Mouse (Mus musculus): Measurements from ENCODE around the gene Sgf29. TPM values are rescaled to one million over a fixed set of nuclear protein-coding genes. Genes with fewer than 3 reads are reported as not detected.

Gene Sgf29
- total RNA-seq, 2 experiments from 2014 or later: 39.6 to 50.1 TPM

DNA sequence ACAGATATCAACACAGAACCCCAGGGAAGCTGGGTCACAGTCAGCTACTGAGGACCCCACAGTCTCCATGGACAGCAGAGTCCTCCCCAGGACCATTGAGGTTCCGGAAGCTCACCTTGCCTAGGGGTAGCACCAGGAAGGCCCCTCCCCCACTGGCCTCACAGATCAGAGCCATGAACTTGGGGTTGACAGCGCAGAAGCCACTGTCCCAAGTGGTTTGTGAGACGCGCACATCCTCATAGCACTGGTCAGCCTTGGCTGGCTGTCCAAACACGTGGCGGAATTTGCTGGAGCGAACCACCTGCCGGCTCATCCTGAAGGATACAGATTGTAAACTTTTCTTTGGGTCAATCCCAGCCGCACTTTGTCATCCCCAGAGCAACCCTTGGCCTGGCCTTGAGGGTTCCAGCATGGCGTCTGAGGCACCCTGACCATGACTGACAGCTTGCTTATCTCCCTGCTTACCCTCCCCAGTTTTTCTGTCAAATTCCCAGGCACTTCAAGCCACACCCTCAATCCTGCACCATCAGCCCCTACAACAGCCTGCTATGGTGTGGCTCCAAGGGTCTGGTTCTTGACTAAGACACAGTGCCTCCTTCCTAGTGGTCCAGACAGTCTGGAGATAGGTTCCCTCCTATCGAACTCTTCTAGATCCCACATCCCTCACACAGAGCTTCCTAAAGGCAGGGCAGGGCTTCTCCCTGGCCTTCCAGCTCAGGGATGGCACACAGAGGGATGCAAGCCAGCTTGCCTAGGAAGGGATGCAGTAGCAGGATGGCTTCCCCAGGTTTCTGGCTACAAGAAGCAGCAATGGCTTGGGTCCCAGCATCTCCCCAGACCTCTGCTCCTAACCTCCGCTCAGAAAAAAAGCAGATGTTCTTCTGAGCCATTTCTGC lies 54.0 kb downstream of the Sgf29 start:
- no peak for DNase-seq (ENCODE audit: low spot score in 2 of 2)

DNA sequence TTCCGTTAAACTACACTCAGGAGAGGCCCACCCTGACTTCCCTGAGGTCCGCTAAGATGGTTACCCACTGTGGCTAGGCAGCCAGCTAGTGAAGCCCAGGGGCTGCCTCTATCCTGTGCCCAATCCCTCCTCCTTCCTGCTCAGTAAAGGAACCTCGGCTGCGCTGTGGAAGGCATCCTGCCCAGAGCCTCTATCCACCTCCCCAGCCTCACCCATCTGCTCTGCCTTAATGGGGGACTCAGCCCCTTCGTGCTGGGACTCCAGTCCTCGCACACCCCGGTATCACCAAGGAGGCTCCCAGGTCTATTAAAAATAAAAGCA lies 54.6 kb downstream of the Sgf29 start:
- DNase-seq (ENCODE audit: low spot score in 2 of 2): no peak

- peak; percentile 48 to 68 for DNase-seq (ENCODE audit: low spot score in 2 of 2)
Measured at GRCm38 (mm10) chr7:126704121-126704980, 55.2 kb downstream of the Sgf29 start.

DNA sequence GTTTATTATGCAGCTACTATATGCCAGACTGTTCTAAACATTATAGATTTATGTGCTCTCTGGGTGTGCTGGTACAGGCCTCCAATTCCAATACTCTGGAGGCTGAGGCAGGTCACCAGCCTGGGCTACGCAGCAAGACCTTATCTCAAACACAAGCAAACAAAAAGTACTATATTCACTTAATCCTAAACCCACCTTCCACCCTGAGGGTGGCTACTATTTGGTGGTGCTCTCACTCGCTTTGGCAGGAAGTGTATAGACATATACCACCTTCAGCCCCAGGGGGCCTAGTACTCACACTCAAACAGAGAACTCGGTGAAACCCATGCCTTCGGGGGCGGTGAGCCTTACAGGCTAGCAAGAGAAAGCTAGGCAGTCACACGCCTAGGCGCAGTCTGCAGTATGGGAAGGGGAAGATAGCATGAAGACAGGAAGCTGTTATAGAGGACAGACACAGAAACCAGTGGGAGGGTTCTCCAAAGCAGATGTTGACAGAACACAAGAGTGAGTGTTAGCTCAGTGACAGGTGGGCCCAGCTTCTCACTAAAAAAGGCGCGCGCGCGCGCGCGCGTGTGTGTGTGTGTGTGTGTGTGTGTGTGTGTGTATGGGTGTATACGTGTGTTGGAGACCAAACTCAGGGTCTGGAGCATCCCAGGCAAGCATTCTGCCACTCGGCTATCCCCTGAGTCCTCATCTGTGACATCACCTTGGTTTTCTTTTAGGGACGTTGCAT lies 58.5 kb downstream of the Sgf29 start, which contains the start of gene Coro1a:
Coro1a (minus strand) TSS at position 346 of the 733 bp plus-strand sequence.
- DNase-seq (ENCODE audit: low spot score in 2 of 2): no peak

GRCm38 (mm10) chr7:126708175-126708952 lies 59.3 kb downstream of the Sgf29 start:
- no peak for DNase-seq (ENCODE audit: low spot score in 2 of 2)

DNA sequence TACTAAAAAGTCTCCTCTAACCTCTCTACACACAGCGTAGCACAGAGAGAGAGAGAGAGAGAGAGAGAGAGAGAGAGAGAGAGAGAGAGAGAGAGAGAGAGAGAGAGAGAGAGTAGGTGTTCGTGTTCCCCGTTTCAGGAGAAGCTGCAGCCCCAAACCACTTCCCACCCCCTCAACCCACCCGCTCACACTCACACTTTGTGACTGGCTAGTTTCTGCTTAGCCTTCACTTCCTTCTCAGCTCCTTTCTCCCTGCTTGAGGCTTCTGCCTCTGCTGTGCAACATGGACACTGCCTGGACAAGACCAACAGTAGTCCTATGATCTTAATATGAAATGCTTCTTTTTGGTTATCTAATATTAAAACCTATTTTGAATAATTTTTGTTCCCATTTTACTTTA lies 61.2 kb downstream of the Sgf29 start:
- no peak for DNase-seq (ENCODE audit: low spot score in 2 of 2)

DNA sequence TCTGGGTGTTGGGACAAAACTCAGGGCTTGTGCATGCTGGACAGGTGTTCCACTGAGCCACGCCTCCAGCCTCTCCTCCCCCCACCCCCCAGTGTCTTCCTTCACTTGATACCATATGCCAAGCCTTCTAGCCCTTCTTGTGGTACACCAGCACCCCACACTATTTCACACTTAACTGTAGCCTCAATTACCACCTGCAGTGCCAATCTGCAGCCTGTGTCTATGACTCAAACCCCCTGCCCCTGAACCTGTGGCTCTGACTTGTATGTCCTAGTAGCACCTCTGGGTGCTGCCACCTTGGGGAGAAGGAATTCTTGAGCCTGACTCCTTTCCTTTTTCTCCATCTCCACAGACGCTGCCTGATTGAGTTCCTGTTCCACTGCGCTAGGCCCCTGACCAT lies 62.8 kb downstream of the Sgf29 start:
- DNase-seq (ENCODE audit: low spot score in 2 of 2): no peak

DNA sequence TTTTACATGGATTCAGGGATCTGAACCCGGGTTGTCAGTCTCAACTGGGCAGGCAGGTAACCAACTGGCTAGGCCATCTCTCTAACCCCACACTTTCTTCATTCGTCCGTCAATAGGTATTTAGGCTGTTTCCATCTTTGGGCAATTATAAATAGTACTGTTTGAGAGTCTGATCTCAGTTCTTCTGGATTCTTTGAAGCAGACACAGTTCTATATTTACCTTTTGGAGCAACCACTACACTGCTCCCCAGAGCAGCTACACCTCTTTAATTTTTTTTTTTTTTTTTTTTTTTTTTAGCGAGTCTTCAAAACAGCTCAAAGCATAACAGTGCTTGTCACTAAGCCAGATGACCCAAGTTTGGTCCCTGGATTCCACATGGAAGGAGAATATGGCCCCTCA lies 66.6 kb downstream of the Sgf29 start:
- DNase-seq (ENCODE audit: low spot score in 2 of 2): no peak

DNA sequence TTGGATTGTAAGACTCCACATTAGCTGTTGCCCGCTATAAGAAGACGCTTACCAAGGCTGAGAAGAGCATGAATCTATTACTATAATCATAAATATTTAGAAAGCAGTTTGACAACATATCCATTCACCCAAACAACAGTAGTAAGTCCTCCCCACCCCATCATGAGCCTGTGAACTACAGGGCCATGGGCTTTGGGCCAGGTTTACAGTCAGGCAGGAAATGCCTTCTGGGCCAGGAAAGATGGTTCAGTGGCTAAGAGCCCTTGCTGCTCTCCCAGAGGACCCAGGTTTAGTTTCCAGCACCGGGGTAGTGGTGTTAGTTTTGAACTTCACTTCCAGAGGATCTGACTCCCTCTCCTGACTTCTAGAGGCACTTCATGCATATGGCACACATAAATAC lies 68.5 kb downstream of the Sgf29 start:
- DNase-seq (ENCODE audit: low spot score in 2 of 2): no peak

GRCm38 (mm10) chr7:126718787-126719337 lies 69.8 kb downstream of the Sgf29 start:
- DNase-seq (ENCODE audit: low spot score in 2 of 2): no peak

DNA sequence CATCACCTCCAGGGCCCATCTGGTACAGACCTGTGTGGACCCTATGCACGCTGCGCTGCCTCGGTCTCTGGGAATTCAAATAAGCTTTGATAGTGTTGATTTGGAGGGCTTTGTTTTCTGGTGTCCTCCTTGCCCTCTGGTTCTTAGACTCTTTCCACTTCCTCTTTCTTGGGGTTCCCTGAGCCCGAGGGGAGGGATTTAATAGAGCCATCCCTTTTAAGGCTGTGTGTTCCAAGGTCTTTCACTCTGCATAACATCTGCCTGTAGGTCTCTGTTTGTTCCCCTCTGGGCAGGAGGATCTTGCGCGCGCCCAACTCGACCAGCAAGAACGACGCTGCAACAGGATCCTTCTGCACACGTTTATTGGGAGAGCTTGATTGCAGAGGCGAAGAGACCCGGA lies 72.5 kb downstream of the Sgf29 start:
- DNase-seq (ENCODE audit: low spot score in 2 of 2): no peak

Other genes starting within 250 kb of the Sgf29 start
- under 1 TPM; 0.19 to 0.50 TPM for gene Cd19, start 234.4 kb upstream of the Sgf29 start, total RNA-seq (2021)
- gene Rabep2, start 220.6 kb upstream of the Sgf29 start, total RNA-seq (2021): 10 to 100 TPM; 42.2 to 43.2 TPM
- gene Atp2a1, start 186.2 kb upstream of the Sgf29 start, total RNA-seq (2021): 10 to 100 TPM in 1 of 2 experiments, not detected in 1; 10.0 TPM
- gene Sh2b1, start 173.9 kb upstream of the Sgf29 start, total RNA-seq (2021): 10 to 100 TPM; 56.2 to 60.8 TPM
- gene Tufm, start 161.9 kb upstream of the Sgf29 start, total RNA-seq (2021): 100 to 1,000 TPM; 221 to 235 TPM
- gene Atxn2l, start 145.9 kb upstream of the Sgf29 start, total RNA-seq (2021): 100 to 1,000 TPM in 1 of 2 experiments, 10 to 100 TPM in 1; 99.5 to 111 TPM
- gene Eif3c, start 82.9 kb upstream of the Sgf29 start, total RNA-seq (2021): 100 to 1,000 TPM; 199 to 243 TPM
- gene Apobr, start 64.4 kb upstream of the Sgf29 start, total RNA-seq (2021): 1 to 10 TPM; 2.4 to 3.2 TPM
- 10 to 100 TPM; 34.6 to 35.8 TPM for gene Cln3, start 63.5 kb upstream of the Sgf29 start, total RNA-seq (2021)
- under 1 TPM in 1 of 2 experiments, not detected in 1; 0.38 TPM for gene Il27, start 54.4 kb upstream of the Sgf29 start, total RNA-seq (2021)
- 10 to 100 TPM; 13.6 to 26.7 TPM for gene Nupr1, start 18.4 kb upstream of the Sgf29 start, total RNA-seq (2021)
- 10 to 100 TPM; 48.0 to 52.5 TPM for gene Sult1a1, start 27.1 kb downstream of the Sgf29 start, total RNA-seq (2021)
- gene Bola2, start 46.1 kb downstream of the Sgf29 start, total RNA-seq (2021): 100 to 1,000 TPM in 1 of 2 experiments, 10 to 100 TPM in 1; 98.7 to 105 TPM
- gene Slx1b, start 46.5 kb downstream of the Sgf29 start, total RNA-seq (2021): 10 to 100 TPM in 1 of 2 experiments, 1 to 10 TPM in 1; 9.9 to 11.1 TPM
- gene Coro1a, start 58.5 kb downstream of the Sgf29 start, total RNA-seq (2021): 10 to 100 TPM; 19.0 to 21.7 TPM
- 100 to 1,000 TPM; 123 to 131 TPM for gene Mapk3, start 110.3 kb downstream of the Sgf29 start, total RNA-seq (2021)
- gene Gdpd3, start 117.0 kb downstream of the Sgf29 start, total RNA-seq (2021): 1 to 10 TPM; 2.7 to 4.3 TPM
- gene Ypel3, start 127.6 kb downstream of the Sgf29 start, total RNA-seq (2021): 10 to 100 TPM; 93.7 to 95.0 TPM
- gene Tbx6, start 132.2 kb downstream of the Sgf29 start, total RNA-seq (2021): under 1 TPM; 0.53 to 0.64 TPM
- gene Ppp4c, start 143.2 kb downstream of the Sgf29 start, total RNA-seq (2021): 10 to 100 TPM; 75.4 to 85.9 TPM
- gene Fam57b, start 148.4 kb downstream of the Sgf29 start, total RNA-seq (2021): 10 to 100 TPM; 17.1 to 63.4 TPM
- gene 4930451I11Rik, start 182.3 kb downstream of the Sgf29 start, total RNA-seq (2021): not detected
- under 1 TPM; 0.13 to 0.50 TPM for gene Doc2a, start 198.1 kb downstream of the Sgf29 start, total RNA-seq (2021)
- 10 to 100 TPM in 1 of 2 experiments, 1 to 10 TPM in 1; 9.8 to 11.8 TPM for gene Hirip3, start 212.7 kb downstream of the Sgf29 start, total RNA-seq (2021)
- 10 to 100 TPM; 38.4 to 42.5 TPM for gene Ino80e, start 213.1 kb downstream of the Sgf29 start, total RNA-seq (2021)
- 10 to 100 TPM; 67.1 to 70.6 TPM for gene Taok2, start 235.4 kb downstream of the Sgf29 start, total RNA-seq (2021)

Data from adrenal gland, adult 18-20 months (tissue).